Mouse (Mus musculus): ENCODE data around the gene Ndufa11. TPM values are rescaled to one million over a fixed set of nuclear protein-coding genes. Genes with fewer than 3 reads are reported as not detected.

The Ndufa11 gene
- polyA plus RNA-seq, 1 experiment from 2014 or later: 282 TPM

- Histone ChIP-seq H3K36me3 (no peaks in the 10 kb centered on the region), H3K9me3 (replicated peaks) (no peaks in the 10 kb centered on the region), H3K4me2 (peak overlapping the region; percentile 66), H3K4me1 (peaks cover 37% of the 10 kb centered on the region), H3K4me3 (peak overlapping the region; percentile 41), H3K27ac (no peak overlapping the region), H3K27me3 (replicated peaks) (peaks cover 98% of the 10 kb centered on the region), H3K9ac (peak overlapping the region; percentile 45)
- peak; percentile 72 for ATAC-seq
- 19% methylated on average over 71 of the region's 71 CpGs for WGBS (ENCODE audit: insufficient replicate concordance)
Measured at GRCm38 (mm10) chr17:56751404-56752072, 34.0 kb downstream of the Ndufa11 start.

GRCm38 (mm10) chr17:56753452-56753851 lies 35.9 kb downstream of the Ndufa11 start:
- H3K27ac ChIP-seq: no peak overlapping the region
- peaks cover 88% of the 10 kb centered on the region for H3K27me3 ChIP-seq (replicated peaks)
- H3K36me3 ChIP-seq: no peaks in the 10 kb centered on the region
- H3K9ac ChIP-seq: no peak overlapping the region
- H3K4me2 ChIP-seq: no peak overlapping the region
- ATAC-seq: no peak
- no peaks in the 10 kb centered on the region for H3K9me3 ChIP-seq (replicated peaks)
- 32% methylated on average over 15 of the region's 15 CpGs for WGBS (ENCODE audit: insufficient replicate concordance)
- H3K4me3 ChIP-seq: no peak overlapping the region
- peaks cover 56% of the 10 kb centered on the region for H3K4me1 ChIP-seq

DNA sequence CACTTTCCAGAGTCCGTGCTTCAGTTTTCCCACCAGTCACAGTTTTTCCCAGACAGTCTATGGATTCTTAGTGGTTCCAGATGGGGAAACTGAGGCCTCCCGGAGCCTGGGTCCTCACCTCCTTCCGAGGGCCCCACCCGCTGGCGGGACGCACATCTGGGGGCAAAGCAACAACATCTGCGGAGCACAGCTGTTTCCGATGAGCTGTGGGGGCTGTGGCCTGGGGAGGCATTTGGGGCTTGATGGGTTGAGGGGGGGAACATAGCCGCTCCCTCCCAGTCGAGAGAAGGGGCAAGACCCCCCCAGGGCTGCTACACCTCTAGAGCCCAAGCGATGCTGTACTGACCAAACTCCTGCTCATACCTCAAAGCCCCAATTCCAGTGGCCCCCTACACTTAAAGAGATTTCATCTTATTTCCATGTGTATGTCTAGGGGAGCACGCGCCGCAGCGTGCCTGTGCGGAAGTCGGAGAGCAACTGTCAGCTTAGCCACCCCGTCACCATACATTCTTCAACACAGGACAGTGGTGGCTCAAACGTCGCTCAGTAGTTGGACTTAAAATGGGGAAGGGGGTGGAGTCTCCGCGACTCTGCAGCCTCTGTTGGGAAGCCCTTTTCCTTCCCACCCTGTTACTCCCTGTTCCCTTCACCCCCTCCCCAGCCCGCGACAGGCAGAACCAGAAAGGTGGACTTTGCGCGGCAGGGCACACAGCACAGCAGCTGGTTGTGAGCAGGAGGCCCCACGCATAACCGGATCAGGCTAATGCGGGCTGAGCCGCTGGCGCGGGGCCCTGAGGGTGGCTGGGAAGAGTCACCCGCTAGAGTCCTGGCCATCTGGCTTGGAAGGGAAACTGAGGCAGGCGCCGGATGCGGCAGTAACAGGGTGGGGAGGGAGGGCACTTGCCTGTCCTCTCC lies 37.0 kb downstream of the Ndufa11 start:
- Histone ChIP-seq H3K4me2 (peak overlapping the region; percentile 40), H3K9ac (no peak overlapping the region), H3K36me3 (no peaks in the 10 kb centered on the region), H3K27ac (no peak overlapping the region), H3K4me1 (peaks cover 66% of the 10 kb centered on the region), H3K9me3 (replicated peaks) (no peaks in the 10 kb centered on the region), H3K27me3 (replicated peaks) (peaks cover 78% of the 10 kb centered on the region), H3K4me3 (no peak overlapping the region)
- no peak for ATAC-seq
- WGBS (ENCODE audit: insufficient replicate concordance): 11% methylated on average over 36 of the region's 36 CpGs

- H3K9me3 ChIP-seq (replicated peaks): no peaks in the 10 kb centered on the region
- peaks cover 74% of the 10 kb centered on the region for H3K4me1 ChIP-seq
- ATAC-seq: peak; percentile 3; the same call in 1 of the 2 replicates
- WGBS (ENCODE audit: insufficient replicate concordance): 2% methylated on average over 51 of the region's 51 CpGs
- peak overlapping the region; percentile 77 for H3K9ac ChIP-seq
- H3K36me3 ChIP-seq: no peaks in the 10 kb centered on the region
- H3K27me3 ChIP-seq (replicated peaks): peaks cover 62% of the 10 kb centered on the region
- peak overlapping the region; percentile 60 for H3K4me3 ChIP-seq
- H3K4me2 ChIP-seq: peak overlapping the region; percentile 97
- no peak overlapping the region for H3K27ac ChIP-seq
Measured at GRCm38 (mm10) chr17:56756703-56757399, 39.3 kb downstream of the Ndufa11 start.

DNA sequence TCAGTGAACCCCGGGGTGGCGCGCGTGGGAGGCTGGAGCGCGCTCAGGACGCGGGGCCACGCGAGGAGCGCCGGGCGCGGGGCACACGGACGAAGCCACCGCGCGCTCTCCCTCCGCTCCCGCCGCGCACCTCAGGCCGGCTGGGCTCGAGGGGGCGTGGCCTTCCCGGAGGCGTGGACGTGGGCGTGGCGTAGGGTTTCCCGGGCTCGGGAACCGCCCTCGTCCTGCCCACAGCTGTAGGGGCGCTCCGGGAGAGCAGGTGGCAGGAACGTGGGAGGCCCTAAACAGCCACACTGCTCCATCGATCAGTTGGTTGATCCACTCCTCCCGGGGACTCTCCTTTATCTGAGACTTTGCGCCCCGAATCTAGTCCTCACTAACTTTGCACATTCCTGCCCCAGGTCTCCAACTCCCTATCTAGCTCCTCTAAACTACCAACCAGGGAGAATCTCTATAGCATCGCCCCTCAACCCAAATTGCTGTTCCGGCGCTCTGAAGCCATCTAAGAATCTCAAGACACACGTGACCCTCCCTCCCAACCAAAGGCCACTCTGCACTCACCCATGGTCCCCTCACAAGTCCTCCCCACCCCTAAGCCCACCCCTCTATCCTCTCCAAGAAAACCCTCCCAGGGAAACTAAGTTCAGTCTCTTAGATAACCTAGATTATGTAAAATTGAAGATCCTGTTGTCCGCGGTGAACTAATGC lies 40.0 kb downstream of the Ndufa11 start, which contains the start of gene Nrtn:
Gene Nrtn, minus strand, starts transcription at position 115 of the 708 bp plus-strand sequence.
- WGBS (ENCODE audit: insufficient replicate concordance): under 1% methylated on average over 48 of the region's 48 CpGs
- H3K27me3 ChIP-seq (replicated peaks): peaks cover 55% of the 10 kb centered on the region
- no peaks in the 10 kb centered on the region for H3K9me3 ChIP-seq (replicated peaks)
- H3K4me2 ChIP-seq: peak within 1 kb of the TSS; percentile 97
- peak within 1 kb of the TSS; percentile 77 for H3K9ac ChIP-seq
- H3K27ac ChIP-seq: peak within 1 kb of the TSS; percentile 76
- peak; percentile 65 for ATAC-seq
- no peaks in the 10 kb centered on the region for H3K36me3 ChIP-seq
- peak within 1 kb of the TSS; percentile 60 for H3K4me3 ChIP-seq
- H3K4me1 ChIP-seq: peaks cover 74% of the 10 kb centered on the region

DNA sequence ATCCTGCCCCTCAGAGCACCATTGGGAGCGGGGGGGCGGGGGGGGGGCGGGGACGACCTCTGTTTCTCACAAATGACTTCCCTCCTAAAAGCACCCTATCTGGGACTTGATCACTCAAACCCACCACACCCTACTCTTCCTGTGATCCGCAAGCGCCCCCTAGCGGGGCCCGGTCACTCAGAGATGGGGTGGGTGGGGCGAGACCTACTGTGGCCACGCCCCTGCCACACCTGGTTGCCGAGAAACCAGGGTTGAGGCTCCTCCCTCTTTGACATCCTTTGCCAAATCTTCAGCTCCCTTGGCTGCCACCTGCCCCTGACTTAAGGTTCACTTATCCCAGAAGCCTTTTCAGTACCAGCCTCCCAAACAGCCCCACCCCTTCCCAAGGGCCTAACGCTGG lies 40.6 kb downstream of the Ndufa11 start:
- peaks cover 49% of the 10 kb centered on the region for H3K27me3 ChIP-seq (replicated peaks)
- H3K36me3 ChIP-seq: no peaks in the 10 kb centered on the region
- peak overlapping the region; percentile 55; the same call in 1 of the 2 replicates for H3K9ac ChIP-seq
- H3K4me1 ChIP-seq: peaks cover 79% of the 10 kb centered on the region
- 7% methylated on average over 12 of the region's 12 CpGs for WGBS (ENCODE audit: insufficient replicate concordance)
- peak overlapping the region; percentile 60 for H3K4me3 ChIP-seq
- peak overlapping the region; percentile 76 for H3K27ac ChIP-seq
- ATAC-seq: peak; percentile 12; the same call in 1 of the 2 replicates
- H3K4me2 ChIP-seq: peak overlapping the region; percentile 97
- H3K9me3 ChIP-seq (replicated peaks): no peaks in the 10 kb centered on the region

GRCm38 (mm10) chr17:56759261-56759660 lies 41.7 kb downstream of the Ndufa11 start:
- 58% methylated on average over 7 of the region's 7 CpGs for WGBS (ENCODE audit: insufficient replicate concordance)

GRCm38 (mm10) chr17:56761077-56761476 lies 43.5 kb downstream of the Ndufa11 start:
- no peak for ATAC-seq

More at GRCm38 (mm10) chr17:56759261-56759660, 41.7 kb downstream of the Ndufa11 start:
- no peaks in the 10 kb centered on the region for H3K9me3 ChIP-seq (replicated peaks)
- no peak overlapping the region for H3K4me2 ChIP-seq
- peaks cover 38% of the 10 kb centered on the region for H3K27me3 ChIP-seq (replicated peaks)
- H3K4me3 ChIP-seq: no peak overlapping the region
- peaks cover 83% of the 10 kb centered on the region for H3K4me1 ChIP-seq
- no peak overlapping the region for H3K27ac ChIP-seq
- no peak for ATAC-seq
- H3K9ac ChIP-seq: no peak overlapping the region
- H3K36me3 ChIP-seq: no peaks in the 10 kb centered on the region

DNA sequence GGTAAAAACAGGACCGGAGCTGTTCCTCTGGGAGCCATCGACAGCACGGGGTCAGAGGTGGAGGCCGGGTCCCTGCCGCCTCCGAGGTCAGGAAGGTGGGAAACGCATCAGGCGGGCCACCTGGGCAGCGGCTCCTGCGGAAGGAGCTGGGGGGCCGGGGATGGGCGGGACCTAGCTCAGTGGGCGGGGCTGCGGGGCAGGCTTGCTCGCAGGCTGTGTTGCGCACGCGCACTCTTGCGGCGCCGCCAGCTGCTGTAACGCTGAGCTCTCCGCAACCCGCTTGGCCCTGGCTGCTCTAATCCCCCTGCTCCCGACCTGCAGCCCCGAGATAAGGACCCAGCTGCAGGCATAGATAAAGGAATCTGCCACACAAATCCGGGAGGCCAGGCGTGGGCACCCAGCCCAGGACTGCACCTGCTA lies 44.4 kb downstream of the Ndufa11 start:
- peak overlapping the region; percentile 61 for H3K4me3 ChIP-seq
- peaks cover 8% of the 10 kb centered on the region for H3K36me3 ChIP-seq
- H3K9me3 ChIP-seq (replicated peaks): no peaks in the 10 kb centered on the region
- peaks cover 10% of the 10 kb centered on the region for H3K27me3 ChIP-seq (replicated peaks)
- H3K27ac ChIP-seq: peak overlapping the region; percentile 94
- H3K4me2 ChIP-seq: peak overlapping the region; percentile 94
- under 1% methylated on average over 28 of the region's 28 CpGs for WGBS (ENCODE audit: insufficient replicate concordance)
- H3K4me1 ChIP-seq: peaks cover 73% of the 10 kb centered on the region
- ATAC-seq: peak; percentile 75
- peak overlapping the region; percentile 73 for H3K9ac ChIP-seq

More at GRCm38 (mm10) chr17:56761077-56761476, 43.5 kb downstream of the Ndufa11 start:
- H3K27ac ChIP-seq: peak overlapping the region; percentile 94
- 63% methylated on average over 3 of the region's 3 CpGs for WGBS (ENCODE audit: insufficient replicate concordance)
- H3K9ac ChIP-seq: peak overlapping the region; percentile 73; the same call in 1 of the 2 replicates
- H3K27me3 ChIP-seq (replicated peaks): peaks cover 20% of the 10 kb centered on the region
- no peak overlapping the region for H3K4me3 ChIP-seq
- H3K36me3 ChIP-seq: no peaks in the 10 kb centered on the region
- H3K4me2 ChIP-seq: peak overlapping the region; percentile 94
- H3K9me3 ChIP-seq (replicated peaks): no peaks in the 10 kb centered on the region
- H3K4me1 ChIP-seq: peaks cover 80% of the 10 kb centered on the region

- Histone ChIP-seq H3K4me1 (peaks cover 62% of the 10 kb centered on the region), H3K4me3 (peak overlapping the region; percentile 61), H3K27ac (peak overlapping the region; percentile 94), H3K4me2 (peak overlapping the region; percentile 94), H3K27me3 (replicated peaks) (peaks cover 7% of the 10 kb centered on the region; the same call in 1 of the 2 replicates), H3K9me3 (replicated peaks) (no peaks in the 10 kb centered on the region), H3K9ac (peak overlapping the region; percentile 83), H3K36me3 (peaks cover 19% of the 10 kb centered on the region)
- 22% methylated on average over 27 of the region's 27 CpGs for WGBS (ENCODE audit: insufficient replicate concordance)
- ATAC-seq: peak; percentile 20; the same call in 1 of the 2 replicates
Measured at GRCm38 (mm10) chr17:56762769-56763731, 45.5 kb downstream of the Ndufa11 start.
